Mouse (Mus musculus) ovary, postnatal 14 days (tissue): ENCODE data around the gene Slx4ip.

Source experiments
- DNase-seq: peaks from one replicate; pipeline ENCODE4 v3.0.0; 2022; ENCODE audit warnings: low spot score

Slx4ip gene

GRCm38 (mm10) chr2:137067479-137068110 is 176.6 kb downstream of the Slx4ip start:
- no peak for DNase-seq

DNA sequence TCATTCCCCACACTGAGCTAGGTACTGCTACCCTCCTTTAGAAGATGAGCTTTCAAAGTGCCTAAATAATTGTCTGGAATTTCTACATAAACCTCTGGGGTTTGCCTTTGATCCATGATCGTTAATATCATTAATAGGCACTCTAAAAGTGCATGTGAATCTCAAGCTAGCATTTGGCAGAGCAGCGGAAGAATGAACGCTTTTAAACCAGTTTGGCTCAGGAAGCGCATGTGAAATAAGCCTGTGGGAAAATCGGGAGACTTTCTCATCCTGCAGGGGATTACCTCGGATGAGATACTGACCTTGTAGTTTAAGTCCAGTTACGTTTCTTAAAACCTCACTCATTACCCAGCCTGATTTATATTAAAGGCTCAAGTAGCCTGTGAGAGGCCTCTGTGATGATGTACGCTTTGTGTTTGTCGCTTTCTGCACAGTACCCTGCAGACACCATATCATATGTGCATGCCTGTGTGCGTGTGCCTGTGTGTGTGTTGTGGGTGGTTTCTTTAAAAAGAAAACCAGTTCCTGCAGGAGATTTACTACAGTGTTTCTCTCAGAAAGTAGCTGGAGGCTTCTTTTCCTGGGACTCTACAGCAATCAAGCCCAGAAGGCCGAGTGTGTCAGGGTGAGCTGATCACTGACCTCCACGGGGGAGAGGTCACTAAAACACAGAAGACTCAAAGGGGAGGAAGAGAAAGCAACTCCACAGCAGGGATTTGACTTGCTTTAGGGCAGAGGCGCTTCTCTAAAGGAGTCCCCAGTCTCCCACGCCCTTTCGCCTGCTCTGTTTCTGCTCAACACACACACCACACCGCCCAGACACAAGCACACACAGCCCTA is 182.7 kb downstream of the Slx4ip start:
- no peak for DNase-seq

DNA sequence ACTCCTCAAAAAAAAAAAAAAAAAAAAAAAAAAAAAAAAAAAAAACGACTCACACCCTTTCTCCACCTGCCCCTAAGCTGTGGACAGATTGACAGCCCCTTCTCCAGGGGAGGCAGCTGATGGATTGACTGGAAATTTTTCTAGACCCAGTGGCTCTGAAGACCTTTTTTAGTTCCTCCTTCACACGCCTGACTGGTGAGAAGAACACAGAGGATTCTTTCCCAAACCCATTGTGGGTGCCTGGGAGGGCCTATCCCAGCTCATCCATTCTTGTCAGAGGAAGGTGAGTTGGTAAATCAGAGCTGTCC is 183.2 kb downstream of the Slx4ip start:
- DNase-seq, result no peak

GRCm38 (mm10) chr2:137078771-137079170 is 187.8 kb downstream of the Slx4ip start:
- DNase-seq, result no peak

GRCm38 (mm10) chr2:137079721-137080320 is 188.8 kb downstream of the Slx4ip start:
- no peak for DNase-seq

DNA sequence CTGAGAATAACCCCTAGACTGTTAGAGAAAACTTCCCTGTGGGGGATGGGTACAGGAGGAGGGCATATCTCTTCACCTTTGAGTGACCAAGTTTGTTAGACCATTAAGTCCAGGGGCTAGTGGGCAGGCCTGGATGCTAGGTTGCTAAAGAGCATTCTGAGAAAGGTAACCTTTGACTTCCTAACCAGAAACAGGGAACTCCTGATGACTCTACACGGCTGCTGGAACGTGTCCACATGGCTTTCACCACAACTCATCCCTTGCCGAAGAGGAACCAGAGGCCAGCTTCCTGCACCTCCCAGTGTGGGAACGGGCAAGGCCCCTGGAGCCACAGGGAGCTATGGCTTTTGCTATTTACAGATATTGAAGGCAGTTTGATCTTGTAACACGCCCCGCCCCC is 189.4 kb downstream of the Slx4ip start:
- DNase-seq, result no peak

- DNase-seq, result no peak
Measured at GRCm38 (mm10) chr2:137081001-137081400, 190.0 kb downstream of the Slx4ip start.

DNA sequence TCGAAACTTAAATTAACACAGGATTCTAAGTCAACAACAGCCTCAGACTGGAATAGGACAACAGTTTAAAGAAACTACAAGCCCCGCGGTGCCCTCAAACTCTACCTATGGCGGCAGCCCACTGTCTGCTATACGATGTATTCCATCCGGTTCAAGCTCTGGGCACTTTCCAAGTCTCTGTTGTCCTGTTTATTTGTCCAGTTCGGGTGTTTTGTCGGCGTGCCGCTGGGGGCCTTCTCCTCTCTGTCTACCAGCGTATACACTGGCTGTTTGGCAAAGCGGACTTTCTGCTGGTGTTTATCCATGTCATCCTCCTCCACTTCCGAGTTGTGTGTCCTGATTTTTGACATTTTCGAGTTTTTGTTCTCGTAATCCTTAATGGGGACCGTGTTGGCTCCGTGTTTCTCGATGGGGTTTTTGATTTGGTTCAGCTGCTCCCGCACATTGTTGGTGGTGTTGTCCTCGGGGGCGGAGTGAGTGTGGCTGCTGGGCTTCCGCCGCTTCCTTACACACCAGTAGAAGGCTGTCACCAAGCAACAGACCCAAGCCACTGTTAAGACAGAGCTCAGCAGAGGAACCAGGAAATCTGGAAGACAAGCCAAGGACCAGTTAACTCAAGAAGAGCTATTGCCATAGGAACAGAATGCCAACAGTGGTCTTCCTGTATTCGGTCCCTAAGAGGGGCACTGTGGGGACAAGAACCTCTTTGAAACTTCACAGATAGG is 192.0 kb downstream of the Slx4ip start:
- no peak for DNase-seq

DNA sequence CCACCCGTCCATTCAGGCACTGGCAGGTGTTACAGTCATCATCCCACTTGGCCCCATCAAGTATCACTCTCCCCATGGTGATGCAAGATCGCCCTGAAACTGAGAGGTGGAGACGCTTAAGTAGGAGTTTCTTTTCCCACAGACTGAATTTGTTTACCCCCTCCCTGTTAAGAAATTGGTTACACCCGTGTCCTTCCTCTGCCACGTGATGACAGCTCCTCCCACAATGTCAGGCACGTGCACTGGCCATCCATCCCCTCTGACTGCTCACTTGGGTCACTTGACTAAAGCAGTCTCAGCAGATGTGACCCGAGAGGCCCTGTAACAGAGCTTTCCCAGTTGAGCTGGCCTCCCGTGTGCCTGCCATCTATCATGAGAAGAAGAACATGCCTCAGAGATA is 194.2 kb downstream of the Slx4ip start:
- no peak for DNase-seq

DNA sequence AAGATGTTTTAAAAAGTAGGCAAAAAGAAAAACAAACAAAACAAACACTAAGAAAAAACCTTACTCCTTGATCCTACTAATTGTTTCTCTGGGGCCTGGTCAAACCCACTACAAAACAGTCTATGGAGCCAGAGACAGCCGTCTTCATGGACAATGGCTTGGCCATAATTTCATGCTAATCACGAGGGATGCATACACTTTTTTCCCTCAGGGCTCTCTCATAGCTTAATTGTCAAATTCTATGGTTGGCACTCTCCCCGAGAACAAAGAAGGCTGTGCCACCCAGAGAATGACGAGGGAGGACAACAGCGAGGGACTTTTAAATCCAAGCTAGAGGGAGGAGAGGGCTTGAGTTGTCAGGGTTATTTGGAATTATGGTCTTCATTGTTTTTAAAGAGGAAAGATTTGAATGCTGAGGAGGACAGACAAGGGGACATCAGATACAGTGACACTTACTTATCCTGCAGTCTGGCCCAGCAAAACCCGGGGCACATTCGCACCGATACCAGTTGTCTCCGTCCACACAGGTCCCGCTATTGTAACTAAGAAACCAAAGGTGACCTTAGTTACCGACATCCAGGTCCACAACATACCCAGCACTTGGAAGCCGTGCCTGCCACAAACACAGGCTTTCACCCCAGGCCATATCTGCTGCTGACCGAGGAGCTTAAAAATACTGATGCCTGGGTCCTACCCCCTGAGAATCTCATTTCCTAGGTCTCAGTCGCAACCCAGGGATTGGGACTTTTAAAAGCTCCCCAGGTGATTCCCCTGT is 195.8 kb downstream of the Slx4ip start:
- DNase-seq, result no peak

GRCm38 (mm10) chr2:137087705-137088104 is 196.7 kb downstream of the Slx4ip start:
- no peak for DNase-seq

GRCm38 (mm10) chr2:137091766-137092522 is 200.9 kb downstream of the Slx4ip start:
- no peak for DNase-seq

DNA sequence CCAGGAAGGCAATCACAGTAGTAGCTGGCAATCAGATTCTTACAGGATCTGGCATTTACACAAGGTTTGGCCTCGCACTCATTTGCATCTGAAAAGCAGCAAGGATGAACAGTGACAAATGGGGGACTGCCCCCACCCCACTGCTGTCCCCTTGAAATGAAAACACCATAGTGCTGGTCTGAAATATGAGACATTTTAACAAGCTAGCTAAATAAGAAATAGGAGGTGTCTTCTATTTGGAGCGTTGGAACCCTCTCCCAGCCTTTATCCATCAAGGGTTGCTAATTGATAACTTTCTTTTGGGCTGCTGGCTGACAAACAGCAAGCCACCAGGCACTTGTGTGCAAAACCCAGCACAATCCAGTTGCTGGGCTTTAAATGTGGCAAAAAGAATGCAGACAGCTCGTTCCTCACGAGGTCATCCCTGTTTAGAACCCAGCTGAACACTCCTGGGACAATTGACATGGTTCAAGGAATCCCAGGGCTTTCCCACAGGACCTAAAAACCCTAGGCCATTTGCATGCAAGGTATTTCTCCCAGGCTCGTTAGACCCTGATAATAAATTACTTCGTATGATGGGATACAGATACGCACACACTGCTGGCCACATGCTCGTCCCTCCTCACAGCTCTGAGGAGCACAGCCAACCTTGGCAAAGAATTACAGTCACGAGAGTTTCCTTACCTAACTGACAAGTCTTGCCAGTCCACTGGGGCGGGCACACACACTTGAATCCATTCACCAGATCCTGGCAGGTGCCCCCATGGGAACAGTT is 201.7 kb downstream of the Slx4ip start:
- DNase-seq, result no peak

- no peak for DNase-seq
Measured at GRCm38 (mm10) chr2:137093298-137093630, 202.2 kb downstream of the Slx4ip start.

DNA sequence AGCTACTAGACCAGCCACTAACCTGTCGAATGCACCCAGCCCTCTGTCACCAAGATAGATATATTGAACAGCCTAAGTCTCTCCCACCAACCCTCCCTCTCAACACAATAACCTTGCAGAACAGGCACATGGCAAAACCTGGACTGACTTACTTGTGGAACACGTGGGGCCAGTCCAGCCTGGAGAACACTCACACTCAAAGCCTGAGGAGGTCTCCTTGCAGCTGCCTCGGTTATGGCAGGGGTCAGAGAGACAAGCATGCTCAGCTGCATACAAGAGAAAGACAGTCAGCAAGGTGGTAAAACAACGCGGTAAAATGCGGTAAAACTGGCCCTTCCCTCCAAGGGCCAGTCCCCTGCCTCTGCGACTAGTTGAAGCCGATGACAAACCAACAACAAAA is 203.3 kb downstream of the Slx4ip start:
- DNase-seq, result no peak

DNA sequence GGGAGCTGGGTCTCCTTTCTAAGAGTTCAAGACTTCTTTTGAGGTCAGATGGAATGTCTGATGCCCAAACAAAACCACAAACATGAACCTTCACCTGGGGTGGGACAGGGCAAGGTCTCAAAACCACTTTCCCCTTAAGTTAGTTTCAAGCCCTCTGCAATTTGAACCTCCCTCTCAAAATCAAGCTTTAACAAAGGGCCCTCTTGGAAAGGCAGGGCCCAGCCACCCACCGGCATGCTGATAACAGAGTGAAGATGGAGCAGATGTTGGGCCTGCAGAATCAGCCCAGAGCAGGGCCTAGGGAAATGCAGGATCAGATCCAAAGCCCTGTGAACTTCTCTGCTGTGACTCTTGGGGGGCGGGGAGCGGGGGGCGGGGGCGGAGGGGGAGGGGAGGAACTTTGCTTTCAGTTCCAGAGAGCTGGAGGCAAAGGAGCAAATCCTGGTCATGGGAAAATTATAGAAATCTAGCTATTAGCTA is 206.0 kb downstream of the Slx4ip start:
- no peak for DNase-seq

DNA sequence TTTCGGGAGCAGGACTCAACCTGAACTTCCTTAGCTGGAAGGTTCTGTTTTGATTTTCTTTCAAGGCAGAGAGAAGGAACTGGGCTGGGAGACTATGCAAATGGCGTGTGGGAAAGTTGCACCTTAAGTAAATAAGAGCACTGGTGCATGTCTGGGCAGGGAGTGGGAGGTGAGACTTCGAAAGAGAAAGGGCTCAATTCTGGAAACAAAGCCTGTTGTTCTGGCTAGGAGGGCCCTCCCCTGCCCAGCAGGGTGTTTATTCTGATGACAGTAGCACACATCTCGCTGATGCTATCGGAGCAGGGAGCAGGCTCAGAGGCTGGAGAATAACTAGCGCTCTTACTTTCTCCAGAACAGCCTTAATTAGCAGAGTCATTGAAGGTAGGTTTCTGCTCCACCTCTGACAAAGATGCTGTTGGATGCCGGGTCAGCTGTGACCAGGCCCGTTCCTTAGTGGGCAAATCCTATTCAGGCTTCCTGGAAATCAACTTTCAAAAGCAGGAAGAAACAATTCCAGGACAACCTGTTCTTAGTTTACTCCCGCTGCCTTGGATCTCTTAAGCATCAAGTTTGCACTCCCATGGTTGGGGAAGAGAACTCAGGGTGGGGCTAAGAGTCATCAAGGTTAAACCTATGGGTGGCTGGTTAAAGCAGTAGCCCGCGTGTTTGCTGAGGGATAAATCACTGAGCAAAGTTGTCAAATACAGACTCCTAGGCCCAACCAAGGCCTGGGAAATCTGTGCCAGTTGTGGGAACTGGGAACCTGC is 207.4 kb downstream of the Slx4ip start:
- DNase-seq, result no peak

DNA sequence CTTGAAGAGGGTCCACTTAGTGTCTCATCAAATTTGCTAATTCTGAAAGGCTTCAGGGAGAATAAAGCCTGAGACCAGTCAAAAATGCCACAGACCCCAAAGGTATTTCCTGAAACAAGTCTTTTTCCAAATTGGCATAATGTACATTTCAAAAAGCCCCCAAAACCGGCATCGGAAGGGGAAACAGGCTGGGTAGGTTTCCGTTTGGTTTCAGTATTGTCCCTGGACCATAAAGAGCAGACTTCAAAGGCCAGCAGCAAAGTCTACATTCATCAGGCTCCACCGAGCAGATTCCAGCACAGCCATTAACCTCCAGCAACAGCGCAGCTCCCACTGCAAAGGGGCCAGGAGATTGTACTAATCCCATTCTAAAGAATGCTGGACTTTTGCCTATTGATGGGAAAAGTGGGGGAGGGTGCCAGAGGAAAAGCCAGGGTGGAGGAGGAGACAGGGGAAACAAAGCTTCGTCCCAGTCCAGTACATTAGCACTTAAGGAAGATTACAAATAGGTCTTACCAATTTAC is 208.3 kb downstream of the Slx4ip start:
- no peak for DNase-seq

- DNase-seq, result no peak
Measured at GRCm38 (mm10) chr2:137101074-137101473, 210.1 kb downstream of the Slx4ip start.
